Mouse (Mus musculus) spleen, adult 2 months (tissue): Measurements from ENCODE around the gene Ift52. TPM values are rescaled to one million over a fixed set of nuclear protein-coding genes. Genes with fewer than 3 reads are reported as not detected.

Experiments
- DNase-seq, 2 experiments: peaks; one replicate each; pipeline versions ENCODE4 v3.0.0 to v3.0.0-alpha.2; 2012 to 2021; ENCODE audit warnings: low spot score in 2 of 2, low read depth in 1 of 2
- H3K27ac ChIP-seq: fragments of 200-500 bp; 2 replicates; pipeline ENCODE4 v1.5.1; 2012; ENCODE audit warnings: low read length, inconsistent platforms; ENCODE audit not compliant: insufficient read depth
- H3K27me3 ChIP-seq: fragments of 200-500 bp; 2 replicates; pipeline ENCODE4 v1.6.1; 2012; ENCODE audit warnings: mild to moderate bottlenecking, moderate library complexity, low read length, inconsistent platforms; ENCODE audit not compliant: control insufficient read depth, insufficient read depth
- H3K36me3 ChIP-seq: fragments of 200-500 bp; 2 replicates; pipeline ENCODE4 v1.6.1; 2012; ENCODE audit warnings: mild to moderate bottlenecking, low read length, inconsistent platforms; ENCODE audit not compliant: control insufficient read depth, insufficient read depth
- H3K4me1 ChIP-seq: fragments of 200-500 bp; 2 replicates; pipeline ENCODE4 v1.6.1; 2011; ENCODE audit warnings: inconsistent platforms; ENCODE audit not compliant: control insufficient read depth, insufficient read depth, insufficient read length
- H3K4me3 ChIP-seq: fragments of 200-500 bp; 2 replicates; pipeline ENCODE4 v1.5.1; 2011; ENCODE audit warnings: mild to moderate bottlenecking, inconsistent platforms; ENCODE audit not compliant: insufficient read depth, insufficient read length; ENCODE audit errors: extremely low read depth
- CTCF ChIP-seq: fragments of 200-500 bp; IDR thresholded peaks from 2 replicates; pipeline ENCODE4 v1.5.1; 2011; ENCODE audit warnings: mild to moderate bottlenecking, inconsistent platforms; ENCODE audit not compliant: insufficient read depth, insufficient read length, insufficient replicate concordance; ENCODE audit errors: extremely low read depth
- POLR2A ChIP-seq: fragments of 200-500 bp; IDR thresholded peaks from 2 replicates; pipeline ENCODE4 v1.6.1; 2011; ENCODE audit warnings: low read depth, low read length, inconsistent platforms
- WGBS: fragments of 180-500 bp; shearing (Covaris S2); methylation state at CpG from one replicate; pipeline ENCODE4 v1.1.7; 2018; 5-methylcytosine and 5-hydroxymethylcytosine counted together
- polyA plus RNA-seq: library from polyadenylated mRNA; depleted of rRNA; stranded (reverse); fragments of >200 nt; gene quantifications from 2 replicates; pipeline ENCODE4 v1.2.3, GENCODE M21; 2012

Ift52 gene
- polyA plus RNA-seq, 1 experiment, result 14.1 TPM

- Histone ChIP-seq H3K4me1 (no peaks in the 10 kb centered on the region), H3K27ac (no peak overlapping the region), H3K4me3 (no peak overlapping the region), H3K27me3 (no peaks in the 10 kb centered on the region), H3K36me3 (no peaks in the 10 kb centered on the region)
- WGBS, result 95% methylated on average over 9 of the region's 9 CpGs
- no peak for TF ChIP-seq CTCF
- TF ChIP-seq POLR2A, result no peak
- DNase-seq, result no peak
These were observed 56.0 kb downstream of the Ift52 start for GRCm38 (mm10) chr2:163073023-163073757.

- H3K36me3 ChIP-seq, result no peaks in the 10 kb centered on the region
- WGBS, result 96% methylated on average over 7 of the region's 7 CpGs
These were observed 56.9 kb downstream of the Ift52 start for GRCm38 (mm10) chr2:163074006-163074405.

GRCm38 (mm10) chr2:163074808-163075207, 57.7 kb downstream of the Ift52 start:
- no peak for DNase-seq
- no peaks in the 10 kb centered on the region for H3K36me3 ChIP-seq
- 95% methylated on average over 12 of the region's 12 CpGs for WGBS
- H3K4me3 ChIP-seq, result no peak overlapping the region
- H3K27me3 ChIP-seq, result no peaks in the 10 kb centered on the region
- H3K27ac ChIP-seq, result no peak overlapping the region
- no peak for TF ChIP-seq POLR2A
- no peaks in the 10 kb centered on the region for H3K4me1 ChIP-seq

More at GRCm38 (mm10) chr2:163074006-163074405, 56.9 kb downstream of the Ift52 start:
- DNase-seq, result no peak
- Histone ChIP-seq H3K4me3 (no peak overlapping the region), H3K27me3 (no peaks in the 10 kb centered on the region), H3K27ac (no peak overlapping the region), H3K4me1 (no peaks in the 10 kb centered on the region)
- TF ChIP-seq POLR2A (no peak), CTCF (no peak)

- no peak for DNase-seq
- no peaks in the 10 kb centered on the region for H3K36me3 ChIP-seq
- no peaks in the 10 kb centered on the region for H3K4me1 ChIP-seq
- 95% methylated on average over 3 of the region's 3 CpGs for WGBS
- H3K27me3 ChIP-seq, result no peaks in the 10 kb centered on the region
- H3K4me3 ChIP-seq, result no peak overlapping the region
- TF ChIP-seq POLR2A (no peak), CTCF (no peak)
- no peak overlapping the region for H3K27ac ChIP-seq
These were observed 58.1 kb downstream of the Ift52 start for GRCm38 (mm10) chr2:163075234-163075633.

GRCm38 (mm10) chr2:163079041-163079440, 61.9 kb downstream of the Ift52 start:
- DNase-seq, result no peak
- Histone ChIP-seq H3K4me3 (no peak overlapping the region), H3K4me1 (no peaks in the 10 kb centered on the region), H3K27me3 (no peaks in the 10 kb centered on the region), H3K27ac (no peak overlapping the region), H3K36me3 (no peaks in the 10 kb centered on the region)
- 97% methylated on average over 4 of the region's 4 CpGs for WGBS
- TF ChIP-seq CTCF (no peak), POLR2A (no peak)

- 42% methylated on average over 5 of the region's 5 CpGs for whole genome bisulfite sequencing
- Histone ChIP-seq H3K36me3 (no peaks in the 10 kb centered on the region), H3K27me3 (no peaks in the 10 kb centered on the region), H3K27ac (no peak overlapping the region), H3K4me1 (no peaks in the 10 kb centered on the region), H3K4me3 (no peak overlapping the region)
- no peak for TF ChIP-seq POLR2A
- no peak for TF ChIP-seq CTCF
- no peak for DNase-seq
These were observed 65.4 kb downstream of the Ift52 start for GRCm38 (mm10) chr2:163082591-163082990.

- no peak for TF ChIP-seq POLR2A
- TF ChIP-seq CTCF, result no peak
These were observed 67.4 kb downstream of the Ift52 start for GRCm38 (mm10) chr2:163084519-163084918.

More at GRCm38 (mm10) chr2:163084519-163084918, 67.4 kb downstream of the Ift52 start:
- no peak overlapping the region for H3K27ac ChIP-seq
- H3K4me1 ChIP-seq, result no peaks in the 10 kb centered on the region
- DNase-seq, result no peak
- WGBS, result 83% methylated on average over 3 of the region's 3 CpGs
- no peaks in the 10 kb centered on the region for H3K36me3 ChIP-seq
- H3K27me3 ChIP-seq, result no peaks in the 10 kb centered on the region
- no peak overlapping the region for H3K4me3 ChIP-seq
